Mouse (Mus musculus): ENCODE measurements around the gene Por.
A peak's percentile ranks its signal among the peaks of the same experiment; 100 is the strongest.

Por gene

GRCm38 (mm10) chr5:135727871-135728270 lies 58.0 kb downstream of the Por start:
- no peak for DNase-seq (ENCODE audit: low read depth)

- DNase-seq (ENCODE audit: low read depth), result no peak
Observed at GRCm38 (mm10) chr5:135728361-135728760, 58.5 kb downstream of the Por start.

- DNase-seq (ENCODE audit: low read depth), result no peak
Observed at GRCm38 (mm10) chr5:135729351-135729750, 59.5 kb downstream of the Por start.

GRCm38 (mm10) chr5:135730278-135730677 lies 60.4 kb downstream of the Por start:
- DNase-seq (ENCODE audit: low read depth), result no peak

- no peak for DNase-seq (ENCODE audit: low read depth)
Observed at GRCm38 (mm10) chr5:135730916-135731315, 61.1 kb downstream of the Por start.

- DNase-seq (ENCODE audit: low read depth), result no peak
Observed at GRCm38 (mm10) chr5:135731322-135731721, 61.5 kb downstream of the Por start.

- no peak for DNase-seq (ENCODE audit: low read depth)
Observed at GRCm38 (mm10) chr5:135733071-135733470, 63.2 kb downstream of the Por start.

GRCm38 (mm10) chr5:135734057-135734680 lies 64.3 kb downstream of the Por start:
- no peak for DNase-seq (ENCODE audit: low read depth)

GRCm38 (mm10) chr5:135735741-135736140 lies 65.9 kb downstream of the Por start:
- DNase-seq (ENCODE audit: low read depth), result no peak

- DNase-seq (ENCODE audit: low read depth), result no peak
Observed at GRCm38 (mm10) chr5:135736544-135736943, 66.7 kb downstream of the Por start.

- no peak for DNase-seq (ENCODE audit: low read depth)
Observed at GRCm38 (mm10) chr5:135737154-135737553, 67.3 kb downstream of the Por start.

GRCm38 (mm10) chr5:135738266-135738665 lies 68.4 kb downstream of the Por start:
- peak; percentile 36 for DNase-seq (ENCODE audit: low read depth)

- peak; percentile 45 for DNase-seq (ENCODE audit: low read depth)
Observed at GRCm38 (mm10) chr5:135742156-135742555, 72.3 kb downstream of the Por start.

GRCm38 (mm10) chr5:135742941-135743740 lies 73.3 kb downstream of the Por start:
- peak; percentile 78 for DNase-seq (ENCODE audit: low read depth)

GRCm38 (mm10) chr5:135743741-135744609 lies 74.1 kb downstream of the Por start, which contains the start of gene Tmem120a:
Gene Tmem120a (minus strand): TSS chr5:135744448.
- DNase-seq (ENCODE audit: low read depth), result peak; percentile 97

GRCm38 (mm10) chr5:135744742-135745141 lies 74.9 kb downstream of the Por start:
- DNase-seq (ENCODE audit: low read depth), result no peak

GRCm38 (mm10) chr5:135751041-135751440 lies 81.2 kb downstream of the Por start:
- no peak for DNase-seq (ENCODE audit: low read depth)

GRCm38 (mm10) chr5:135751595-135751994 lies 81.8 kb downstream of the Por start:
- DNase-seq (ENCODE audit: low read depth), result no peak

GRCm38 (mm10) chr5:135761881-135762280 lies 92.0 kb downstream of the Por start:
- DNase-seq (ENCODE audit: low read depth), result no peak

- peak; percentile 92 for DNase-seq (ENCODE audit: low read depth)
Observed at GRCm38 (mm10) chr5:135763526-135763925, 93.7 kb downstream of the Por start.

GRCm38 (mm10) chr5:135764971-135765370 lies 95.1 kb downstream of the Por start:
- DNase-seq (ENCODE audit: low read depth), result no peak

GRCm38 (mm10) chr5:135772519-135772918 lies 102.7 kb downstream of the Por start:
- DNase-seq (ENCODE audit: low read depth), result no peak
